Mouse (Mus musculus) gastrocnemius, postnatal 25 days (tissue): ENCODE measurements around the gene Urad. TPM values are rescaled to one million over a fixed set of nuclear protein-coding genes. Genes with fewer than 3 reads are reported as not detected.
A peak's percentile ranks its signal among the peaks of the same experiment; 100 is the strongest.

ENCODE experiments used
- DNase-seq: peaks from one replicate; pipeline ENCODE4 v3.0.0; 2022
- total RNA-seq, 2 experiments: library from RNA; stranded (reverse); gene quantifications; 1 replicate in 1 of 2; 2 replicates in 1 of 2; pipeline ENCODE4 v1.2.3; 2021

Gene Urad
- total RNA-seq, 2 experiments from 2014 or later = not detected

DNA sequence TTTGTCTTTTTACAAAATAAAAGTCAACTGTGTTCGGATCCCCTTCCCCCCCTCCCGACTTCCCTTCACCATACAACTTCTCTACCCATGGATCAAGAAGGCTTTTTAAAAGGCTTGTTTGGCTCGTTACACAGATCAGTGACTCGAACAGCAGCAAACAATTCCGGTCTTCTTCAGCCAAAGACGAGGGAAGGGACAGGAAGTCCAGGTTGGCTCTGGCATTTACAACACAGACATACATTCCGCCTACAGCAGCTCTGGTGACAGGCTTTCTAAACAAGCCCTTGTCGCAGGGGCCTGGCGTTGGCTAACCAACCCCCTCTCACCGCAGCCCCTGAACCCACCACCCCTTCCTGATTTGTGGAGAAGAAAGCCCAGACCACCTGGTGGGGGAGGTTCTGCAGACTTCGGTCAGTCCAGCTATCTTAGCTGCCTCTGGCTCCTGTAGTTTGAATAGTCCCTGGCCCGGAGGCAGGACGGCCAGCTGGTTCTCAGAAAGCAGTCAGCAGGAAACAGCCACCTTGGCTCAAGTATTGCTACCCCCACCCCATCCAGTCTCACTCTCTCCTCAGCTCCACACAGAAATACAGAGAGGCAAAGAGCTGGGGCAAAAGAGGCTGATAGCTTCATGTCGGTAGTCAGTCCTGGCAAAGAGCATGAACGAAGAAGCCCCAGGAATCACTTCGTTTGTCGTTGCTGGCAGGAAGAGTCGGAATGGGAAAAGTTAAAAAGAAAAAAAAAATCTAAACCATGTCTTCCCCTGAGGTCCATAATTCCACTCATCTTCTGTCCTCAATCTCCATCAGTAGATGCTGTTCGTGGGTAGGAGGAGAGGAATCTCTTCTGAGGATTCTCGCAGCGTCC lies 21.1 kb downstream of the Urad start:
- no peak for DNase-seq

- no peak for DNase-seq
Observed at GRCm38 (mm10) chr5:147300001-147300363, 22.3 kb downstream of the Urad start.

- no peak for DNase-seq
Observed at GRCm38 (mm10) chr5:147299255-147300000, 22.8 kb downstream of the Urad start.

GRCm38 (mm10) chr5:147297249-147297648 lies 25.0 kb downstream of the Urad start:
- DNase-seq = no peak

- no peak for DNase-seq
Observed at GRCm38 (mm10) chr5:147294121-147294520, 28.1 kb downstream of the Urad start.

DNA sequence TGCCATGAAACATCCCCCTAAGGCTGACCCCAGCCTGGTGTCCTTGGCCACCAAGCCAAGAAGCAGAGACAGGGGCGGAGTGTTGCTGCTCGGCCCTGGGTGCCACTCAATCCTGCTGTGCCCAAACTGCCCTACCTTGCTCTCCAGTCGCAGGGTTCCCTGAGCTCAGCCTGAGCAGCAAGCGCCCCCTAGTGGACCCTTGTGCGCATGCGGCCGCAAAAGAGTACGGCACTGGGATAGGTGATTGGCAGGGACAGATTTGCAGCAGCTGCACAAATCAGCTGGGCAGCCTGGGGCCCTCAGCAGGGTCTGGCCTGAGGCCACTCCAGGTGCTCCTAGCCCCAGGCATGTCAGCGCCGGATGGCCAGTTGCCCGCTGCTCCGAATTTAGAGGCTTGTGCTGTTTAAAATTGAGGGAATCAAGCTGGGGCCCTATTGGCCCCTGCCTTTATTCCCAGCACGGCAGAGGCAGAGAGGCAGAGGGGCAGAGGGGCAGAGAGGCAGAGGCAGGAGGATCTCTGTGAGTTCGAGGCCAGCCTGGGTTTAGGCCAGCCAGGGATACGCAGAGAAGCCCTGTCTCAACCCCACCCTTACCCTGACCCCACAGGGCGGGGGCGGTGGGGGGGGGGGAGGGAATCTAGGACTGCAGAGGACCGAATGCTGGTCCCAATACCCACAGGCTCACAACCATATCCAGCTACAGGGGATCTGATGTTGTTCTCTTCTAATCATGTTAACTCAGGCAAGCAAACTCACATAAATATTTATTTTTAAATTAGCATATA lies 28.9 kb downstream of the Urad start:
- DNase-seq = peak; percentile 21

DNA sequence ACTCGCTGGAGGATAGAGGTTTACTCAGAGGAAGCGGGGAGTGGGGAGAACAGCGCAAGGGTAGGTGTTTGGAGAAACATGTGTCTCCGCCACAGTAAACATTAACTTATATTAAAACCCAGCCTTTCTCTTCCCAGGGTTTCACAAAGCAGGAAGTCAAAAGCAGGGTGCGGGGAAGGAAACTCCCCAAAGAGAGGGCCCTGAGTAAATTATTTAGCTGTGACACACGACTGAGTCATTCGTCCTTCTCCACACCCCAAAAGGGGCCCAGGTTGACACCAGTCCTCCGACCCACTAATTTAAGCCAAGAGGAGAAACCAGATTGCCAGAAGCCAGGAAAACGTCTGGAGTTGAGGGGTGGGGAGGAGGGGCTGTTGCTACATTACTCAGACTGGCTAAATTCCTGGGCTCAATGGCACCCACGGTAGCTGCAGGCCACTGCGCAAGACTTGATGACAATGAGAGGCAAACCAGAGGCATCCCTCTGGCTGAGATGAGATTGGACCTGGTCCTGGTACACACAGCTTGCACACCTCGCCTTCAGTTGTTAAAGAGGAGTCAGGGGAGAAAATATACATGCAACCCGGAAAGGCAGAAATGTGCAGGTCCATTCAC lies 29.6 kb downstream of the Urad start:
- no peak for DNase-seq

DNA sequence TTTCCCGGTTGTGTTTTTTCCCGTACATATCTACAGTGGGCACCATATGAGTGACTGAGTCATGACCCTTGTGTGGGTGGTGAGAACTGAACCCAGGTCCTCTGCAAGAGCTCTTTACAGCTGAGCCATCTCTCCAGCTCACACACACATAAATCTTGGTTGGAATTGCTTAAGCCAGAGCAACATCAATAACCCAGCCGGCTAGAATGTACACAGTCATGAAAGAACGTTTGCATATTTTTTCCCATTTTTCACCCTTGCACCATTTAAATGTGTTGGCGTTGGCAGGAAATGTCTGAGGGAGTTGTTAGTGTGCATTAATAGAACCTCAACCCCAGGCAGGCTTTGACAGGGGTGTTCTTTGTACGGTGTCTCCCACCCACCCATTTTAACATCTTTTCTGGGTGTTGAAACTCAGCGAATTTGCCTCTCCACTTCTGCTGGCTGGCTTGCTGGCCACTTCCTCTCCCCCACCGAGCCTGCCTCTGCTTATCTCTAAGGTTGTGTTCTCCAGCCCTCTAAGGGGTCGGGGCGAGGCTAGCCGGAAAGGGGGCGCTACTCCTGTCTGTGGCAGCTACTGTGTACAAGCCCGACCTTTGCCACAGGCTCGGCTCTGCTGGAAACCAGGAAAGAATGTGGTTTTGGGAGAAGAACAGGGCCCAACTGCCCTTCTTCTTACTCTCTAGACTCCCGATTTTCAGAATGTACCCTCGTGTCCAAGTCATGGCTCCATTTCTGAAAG lies 30.3 kb downstream of the Urad start:
- DNase-seq = no peak

- DNase-seq = no peak
Observed at GRCm38 (mm10) chr5:147284365-147284764, 37.9 kb downstream of the Urad start.

- DNase-seq = no peak
Observed at GRCm38 (mm10) chr5:147277547-147277925, 44.7 kb downstream of the Urad start.

GRCm38 (mm10) chr5:147276701-147277546 lies 45.3 kb downstream of the Urad start:
- no peak for DNase-seq

DNA sequence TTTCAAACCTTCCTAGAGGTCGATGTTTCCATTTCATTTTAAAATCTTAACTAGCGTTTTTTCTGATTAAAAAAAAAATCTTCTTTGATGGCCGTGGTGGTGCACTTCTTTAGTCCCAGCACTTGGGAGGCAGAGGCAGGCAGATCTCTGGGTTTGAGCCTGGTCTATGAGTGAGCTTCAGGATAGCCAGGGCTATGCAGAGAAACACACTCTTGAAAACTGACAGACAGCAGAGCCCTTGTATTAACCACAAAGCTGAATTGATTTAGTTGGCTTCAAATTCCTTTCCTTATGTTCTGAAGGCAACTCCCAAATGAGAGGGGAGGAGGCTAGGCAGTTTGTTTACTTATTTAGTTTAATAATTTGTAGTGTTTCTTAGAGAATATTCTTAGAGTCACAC lies 46.5 kb downstream of the Urad start:
- no peak for DNase-seq

GRCm38 (mm10) chr5:147274174-147275141 lies 47.8 kb downstream of the Urad start:
- DNase-seq = no peak

DNA sequence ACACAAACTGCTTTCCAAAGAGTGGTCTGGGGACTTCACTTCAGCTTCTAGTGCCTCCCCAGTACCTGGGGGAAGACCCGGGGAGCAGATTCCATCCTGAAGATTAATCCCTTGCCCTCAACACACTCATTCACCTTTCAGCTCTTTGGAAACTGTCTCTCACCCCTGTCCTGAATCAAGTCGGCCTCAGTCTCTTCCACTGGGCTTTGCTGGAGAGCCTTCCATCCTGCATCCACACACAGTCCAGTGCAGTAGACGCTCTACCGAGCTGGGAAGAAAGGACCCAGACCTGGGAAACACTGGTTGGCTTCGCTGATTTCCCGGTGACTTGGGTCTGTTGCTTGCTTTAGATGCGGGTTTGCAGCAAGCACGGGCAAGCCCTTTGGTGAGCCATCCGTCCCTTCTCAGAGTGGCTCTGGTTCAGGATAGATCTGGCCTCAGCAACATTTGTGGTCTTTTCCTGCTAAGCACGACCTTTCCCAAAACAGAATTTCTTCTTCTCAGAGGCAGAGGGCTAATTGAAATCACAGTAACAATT lies 49.4 kb downstream of the Urad start:
- no peak for DNase-seq

DNA sequence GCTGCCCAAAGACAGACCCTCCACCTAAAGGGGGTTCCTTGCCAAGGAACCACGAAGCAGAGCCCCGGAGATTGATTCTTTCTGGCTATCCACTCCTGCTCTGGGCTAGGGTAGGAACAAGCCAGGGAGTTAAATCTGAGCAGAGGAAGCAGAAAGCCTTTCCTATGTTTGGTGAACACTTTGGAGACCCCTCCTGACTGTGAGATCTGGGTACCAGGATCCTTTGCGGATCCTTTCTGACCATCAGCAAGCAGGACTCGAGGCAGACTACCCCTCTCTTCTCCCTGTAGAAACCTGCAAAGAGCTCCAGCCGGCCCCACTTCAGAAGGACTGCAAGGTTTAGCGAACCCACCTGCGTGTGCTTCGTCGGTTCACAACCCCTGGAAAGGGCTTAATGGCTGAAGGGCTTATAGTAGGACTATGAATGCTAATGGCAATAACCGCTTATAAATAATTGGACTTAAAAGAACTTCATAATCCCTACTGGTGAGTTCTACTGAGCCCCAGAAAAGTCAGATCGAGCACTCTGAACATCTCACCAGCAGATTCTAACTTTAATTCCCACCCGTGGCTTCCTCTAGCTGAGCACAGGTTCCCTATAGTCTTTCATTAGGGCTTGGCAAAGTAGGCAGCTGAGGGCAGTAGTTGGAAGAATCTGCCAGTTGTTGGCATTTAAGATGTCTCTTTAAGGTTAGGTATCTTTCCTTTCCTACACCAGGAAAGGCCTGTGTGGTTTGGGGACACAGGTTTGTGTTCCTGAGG lies 50.0 kb downstream of the Urad start:
- DNase-seq = no peak

DNA sequence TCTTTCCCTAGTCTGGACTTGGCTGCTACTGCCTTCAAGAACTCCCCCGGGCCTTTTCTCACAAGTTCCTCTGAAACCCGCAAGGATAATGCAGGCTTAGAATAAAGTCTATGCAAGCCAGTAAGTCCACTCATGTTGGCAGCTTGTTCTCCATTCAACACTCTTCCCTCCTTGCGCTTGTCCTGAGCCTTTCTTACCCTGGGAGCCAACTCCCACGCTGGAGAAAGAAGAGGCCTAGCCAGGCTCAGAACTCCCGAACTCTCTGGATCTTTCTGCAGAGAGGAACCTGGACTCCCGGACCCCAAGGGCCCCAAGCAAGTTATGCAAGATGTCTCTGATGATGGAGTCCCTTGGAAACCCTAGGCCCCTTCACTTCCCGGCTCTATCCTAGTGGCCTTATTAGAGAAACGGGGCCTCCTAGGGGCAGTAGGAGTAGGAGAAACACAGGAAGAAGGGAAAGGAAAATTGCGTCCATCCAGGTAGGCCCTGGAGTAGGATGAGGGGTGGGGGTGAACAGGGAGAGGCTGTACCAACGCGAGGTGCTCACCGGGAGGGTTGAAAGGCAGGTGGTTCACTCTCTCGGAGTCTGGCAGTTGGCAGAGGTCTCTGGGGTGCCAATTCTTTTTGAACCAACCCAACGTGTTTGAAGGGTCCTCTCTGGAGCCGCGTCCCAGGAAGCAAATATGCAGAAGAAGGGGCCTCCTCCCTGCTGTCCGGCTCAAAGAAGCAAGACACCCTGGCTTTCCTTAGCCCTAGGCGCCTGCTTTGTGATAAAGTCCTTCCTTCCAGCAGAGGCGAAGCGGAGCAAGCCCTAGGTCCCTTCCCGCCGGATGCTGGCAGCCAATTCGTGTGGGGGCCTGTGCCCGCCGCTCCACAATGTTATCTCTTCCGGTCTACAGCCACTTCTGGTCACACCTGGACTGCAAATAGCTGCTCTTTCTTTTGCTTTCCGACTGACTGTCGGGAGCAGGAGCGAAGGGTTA lies 51.3 kb downstream of the Urad start:
- DNase-seq = no peak
